ENCODE assay signal across 17 mouse cellular contexts in the genomic region with DNA sequence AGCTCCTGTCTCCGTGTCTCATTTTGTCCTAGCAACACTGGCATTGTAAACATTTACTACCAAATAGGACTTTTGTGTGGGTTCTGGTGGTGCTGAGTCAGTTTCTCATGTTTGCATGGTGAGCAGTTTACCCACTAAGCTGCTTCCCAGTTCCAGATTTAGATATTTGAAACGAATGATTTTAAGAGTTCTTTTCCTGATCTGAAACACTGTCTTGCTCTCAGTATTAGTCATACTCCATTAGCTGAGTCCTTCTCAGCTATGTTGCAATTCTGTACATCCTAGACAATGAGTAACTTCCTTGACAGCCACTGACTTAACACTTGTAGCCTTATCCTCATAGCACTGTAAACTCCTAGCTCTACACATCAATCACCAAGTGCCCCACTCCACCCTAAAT.
A peak's percentile ranks its signal among the peaks of the same experiment; 100 is the strongest.
DNase-seq lines count a peak whose midpoint lies in the region; ATAC-seq and TF ChIP-seq lines count a peak whose summit lies in the region.
"Had no signal": no experiment of that assay in that cellular context is flagged by ENCODE, and none has a peak within 500 bp of the region (broad histone marks: within the 10 kb centered on the region; RNA-seq: fewer than 3 reads in every experiment).

No protein-coding gene starts in this region.

- WGBS in liver, adult 2 months: 57% methylated on average over 2 of the region's 2 CpGs
- 68% methylated on average over 2 of the region's 2 CpGs for WGBS in liver, embryonic 11.5 days
- 88% methylated on average over 2 of the region's 2 CpGs for WGBS in hindbrain, embryonic 14.5 days

- no peak for TF ChIP-seq CTCF in liver, adult 2 months (IDR thresholded peaks at IDR 0.05; ENCODE audit: low read depth, low read length)

- H3K9me3 ChIP-seq in liver, embryonic 11.5 days (ENCODE audit: control insufficient read depth, low read length): no peaks in the 10 kb centered on the region
- H3K9me3 ChIP-seq in hindbrain, embryonic 14.5 days (ENCODE audit: control insufficient read depth, low read length): no peaks in the 10 kb centered on the region
- H3K9me3 ChIP-seq: G1E; midbrain, embryonic 12.5 days; neural tube, embryonic 13.5 days had no signal

- no peaks in the 10 kb centered on the region for H3K36me3 ChIP-seq in liver, adult 2 months (ENCODE audit: control insufficient read depth, insufficient read depth, low read length)
- H3K36me3 ChIP-seq in liver, embryonic 11.5 days (ENCODE audit: control insufficient read depth, insufficient read depth, low read length): no peaks in the 10 kb centered on the region
- H3K36me3 ChIP-seq in hindbrain, embryonic 14.5 days (replicated peaks; ENCODE audit: control insufficient read depth, insufficient read depth): no peaks in the 10 kb centered on the region
- H3K36me3 ChIP-seq: G1E; midbrain, embryonic 12.5 days; neural tube, embryonic 13.5 days had no signal

- H3K79me2 ChIP-seq in liver, adult 2 months (ENCODE audit: control insufficient read depth, insufficient read depth, low read length): no peaks in the 10 kb centered on the region

- H3K27ac ChIP-seq in liver, adult 2 months (replicated peaks; ENCODE audit: insufficient read depth, low read depth, low read length): no peak overlapping the region
- H3K27ac ChIP-seq in liver, embryonic 11.5 days (ENCODE audit: low read depth, low read length): no peak overlapping the region
- no peak overlapping the region for H3K27ac ChIP-seq in hindbrain, embryonic 14.5 days
- H3K27ac ChIP-seq: midbrain, embryonic 12.5 days; neural tube, embryonic 13.5 days had no signal

- H3K4me3 ChIP-seq in liver, adult 2 months (ENCODE audit: insufficient read depth, low read depth, low read length): no peak overlapping the region
- no peak overlapping the region for H3K4me3 ChIP-seq in liver, embryonic 11.5 days (ENCODE audit: low read depth, low read length)
- no peak overlapping the region for H3K4me3 ChIP-seq in hindbrain, embryonic 14.5 days (replicated peaks; ENCODE audit: low read length)
- H3K4me3 ChIP-seq: midbrain, embryonic 12.5 days; neural tube, embryonic 13.5 days had no signal

- H3K4me1 ChIP-seq in liver, adult 2 months (ENCODE audit: control insufficient read depth, insufficient read depth, low read length): no peaks in the 10 kb centered on the region
- H3K4me1 ChIP-seq in liver, embryonic 11.5 days (replicated peaks; ENCODE audit: control insufficient read depth, insufficient read depth, low read length): no peaks in the 10 kb centered on the region
- H3K4me1 ChIP-seq in hindbrain, embryonic 14.5 days (replicated peaks; ENCODE audit: control insufficient read depth, insufficient read depth, low read length): no peaks in the 10 kb centered on the region
- H3K4me1 ChIP-seq: midbrain, embryonic 12.5 days had no signal

- H3K4me2 ChIP-seq in liver, embryonic 11.5 days: no peak overlapping the region
- H3K4me2 ChIP-seq in hindbrain, embryonic 14.5 days (replicated peaks): no peak overlapping the region
- H3K4me2 ChIP-seq: midbrain, embryonic 12.5 days; neural tube, embryonic 13.5 days had no signal

- no peak for ATAC-seq in liver, embryonic 11.5 days (replicated peaks; ENCODE audit: low FRiP score)
- no peak for ATAC-seq in hindbrain, embryonic 14.5 days (ENCODE audit: low FRiP score)
- ATAC-seq: forebrain, embryonic 16.5 days had no signal

- DNase-seq in adrenal gland, adult 2 months: peak; percentile 7
- DNase-seq in adrenal gland, postnatal 4 days (ENCODE audit: low spot score in 2 of 2): no peak
- peak; percentile 39 for DNase-seq in liver, adult 2 months (ENCODE audit: extremely low read depth, low read depth, low spot score)
- DNase-seq in liver, embryonic 11.5 days (ENCODE audit: low spot score): no peak
- DNase-seq in c-Kit-positive CD71-negative TER-119-negative erythroid progenitor cells, embryonic 14.5 days (ENCODE audit: low read depth): peak; percentile 2
- peak; percentile 4 to 20 for DNase-seq in monocyte, adult 2 months (ENCODE audit: low read depth in 1 of 2, low spot score in 2 of 2)
- DNase-seq in gastrocnemius, postnatal 4 days (ENCODE audit: low spot score in 2 of 2): no peak
- DNase-seq in hindbrain, embryonic 14.5 days (ENCODE audit: low spot score): no peak
- DNase-seq: gastrocnemius, postnatal 25 days; heart, postnatal 10 days; kidney, adult 11 months; left cerebral cortex, postnatal 4 days; thymus, adult 2 months had no signal

- peaks cover 3% of the 10 kb centered on the region; the same call in 1 of the 2 replicates for H3K27me3 ChIP-seq in liver, adult 2 months (ENCODE audit: control insufficient read depth, insufficient read depth, low read length)
- no peaks in the 10 kb centered on the region for H3K27me3 ChIP-seq in liver, embryonic 11.5 days (replicated peaks; ENCODE audit: control insufficient read depth, insufficient read depth, low read length)
- H3K27me3 ChIP-seq in hindbrain, embryonic 14.5 days (ENCODE audit: control insufficient read depth, insufficient read depth, low read length): no peaks in the 10 kb centered on the region
- H3K27me3 ChIP-seq: midbrain, embryonic 12.5 days; neural tube, embryonic 13.5 days had no signal

- no peak overlapping the region for H3K9ac ChIP-seq in liver, adult 2 months (ENCODE audit: low read depth, low read length)
- H3K9ac ChIP-seq in liver, embryonic 11.5 days (ENCODE audit: low read depth, low read length): no peak overlapping the region
- H3K9ac ChIP-seq in hindbrain, embryonic 14.5 days: no peak overlapping the region
- H3K9ac ChIP-seq: midbrain, embryonic 12.5 days; neural tube, embryonic 13.5 days had no signal

- TF ChIP-seq POLR2A in liver, adult 2 months (IDR thresholded peaks at IDR 0.05; ENCODE audit: extremely low read depth, insufficient read depth, low read length): no peak

Comparison
In these comparisons a context has a peak if more than half of its experiments do, and no peak if none do; other contexts are left out.
1. DNase-seq: peak in adrenal gland, adult 2 months (single experiment), liver, adult 2 months (single experiment), c-Kit-positive CD71-negative TER-119-negative erythroid progenitor cells, embryonic 14.5 days (single experiment) and monocyte, adult 2 months (2 of 2); none in adrenal gland, postnatal 4 days (0 of 2), liver, embryonic 11.5 days (single experiment), gastrocnemius, postnatal 4 days (0 of 2) and hindbrain, embryonic 14.5 days (single experiment).